Mouse (Mus musculus) kidney, adult 2 months (tissue): ENCODE data around the gene Ogfod1.

Experiments
- CTCF ChIP-seq: fragments of 200-500 bp; conservative IDR thresholded peaks from 2 replicates; pipeline ENCODE4 v1.5.1; 2011; ENCODE audit warnings: low read depth, mild to moderate bottlenecking, control low read depth, low read length, moderate library complexity, mixed read lengths; ENCODE audit not compliant: insufficient read depth, insufficient read length
- POLR2A ChIP-seq: fragments of 200-500 bp; IDR thresholded peaks from one replicate; pipeline ENCODE4 v1.6.1; 2011; ENCODE audit warnings: low read depth, low read length, control low read depth

DNA sequence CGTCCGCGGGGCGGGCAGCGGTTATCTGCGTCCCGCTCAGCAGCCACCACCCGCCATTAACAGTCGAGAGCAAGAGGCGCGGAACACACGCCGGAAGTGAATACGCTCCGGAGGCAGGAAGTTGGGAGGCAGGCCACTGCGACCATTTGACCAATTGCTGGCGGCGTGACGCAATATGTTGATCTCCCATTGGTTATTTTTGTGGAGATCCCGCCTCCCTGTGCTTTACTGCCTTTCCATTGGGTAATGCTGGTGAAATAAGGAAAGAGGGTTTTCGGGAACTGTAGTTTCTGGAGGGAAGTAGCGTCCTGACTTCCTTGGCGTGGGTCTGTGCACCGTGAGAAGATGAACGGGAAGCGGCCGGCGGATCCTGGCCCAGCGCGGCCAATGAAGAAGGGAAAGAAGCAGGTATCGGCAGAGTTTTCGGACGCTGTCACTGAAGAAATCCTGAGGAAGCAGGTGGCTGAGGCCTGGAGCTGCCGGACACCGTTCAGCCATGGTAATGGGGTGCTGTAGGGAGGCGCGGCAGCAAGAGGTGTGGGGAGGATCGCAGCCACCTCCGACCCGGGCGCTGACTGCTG is at the start of gene Ogfod1, which contains the start of gene Nudt21:
- TF ChIP-seq POLR2A (no peak), CTCF (no peak)
